Mouse (Mus musculus) erythroblast, embryonic 14.5 days (primary cell): Measurements from ENCODE around the gene Zfp980. TPM values are rescaled to one million over a fixed set of nuclear protein-coding genes. Genes with fewer than 3 reads are reported as not detected.
"Not testable (repeated sequence)": the region's sequence is repeated elsewhere in the genome, so short reads cannot be mapped to it uniquely, and the experiment has no call there.

Experiments
- H3K27me3 ChIP-seq: 2 replicates; pipeline ENCODE4 v1.6.1; 2012; ENCODE audit warnings: inconsistent platforms; ENCODE audit not compliant: control insufficient read depth
- H3K36me3 ChIP-seq: 2 replicates; pipeline ENCODE4 v1.6.1; 2012; ENCODE audit warnings: mild to moderate bottlenecking, inconsistent platforms; ENCODE audit not compliant: control insufficient read depth
- H3K4me1 ChIP-seq: 2 replicates; pipeline ENCODE4 v1.6.1; 2012; ENCODE audit warnings: inconsistent platforms; ENCODE audit not compliant: control insufficient read depth
- H3K4me3 ChIP-seq: replicated peaks from 2 replicates; pipeline ENCODE3; 2012; ENCODE audit warnings: moderate library complexity, mild to moderate bottlenecking, inconsistent platforms
- H3K9me3 ChIP-seq: 2 replicates; pipeline ENCODE4 v1.6.1; 2012; ENCODE audit warnings: low read length, inconsistent platforms, mixed read lengths; ENCODE audit not compliant: control insufficient read depth
- polyA plus RNA-seq: library from polyadenylated mRNA; stranded (reverse); fragments of >175 nt; gene quantifications from 2 replicates; pipeline ENCODE4 v1.2.3, GENCODE M21; 2012

The Zfp980 gene
- not detected in 2 replicates for polyA plus RNA-seq

DNA sequence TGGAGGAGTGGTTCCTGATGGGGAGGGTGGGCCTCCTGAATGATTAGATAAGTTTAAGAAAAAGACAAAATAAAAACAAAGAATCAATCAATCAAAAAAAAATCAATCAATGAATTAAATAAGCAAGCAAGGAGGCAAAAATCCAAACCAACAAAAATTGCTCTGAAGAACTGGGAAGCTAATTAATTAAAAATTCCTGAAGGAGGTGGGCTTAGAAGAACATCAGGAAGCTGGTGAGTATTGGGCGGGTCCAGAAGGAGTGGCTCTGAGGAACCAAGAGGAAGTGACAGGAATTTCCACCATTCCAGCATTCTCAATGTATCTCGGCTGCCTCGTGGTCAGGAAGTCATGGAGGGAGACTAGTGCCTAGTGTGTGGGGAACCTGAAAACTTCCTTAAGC, at the start of gene Zfp980:
TSS of gene Zfp980 (plus strand) at position 301 of the 400 bp plus-strand sequence.
- H3K9me3 ChIP-seq, H3K4me1 ChIP-seq, H3K4me3 ChIP-seq, H3K36me3 ChIP-seq, H3K27me3 ChIP-seq: not testable (repeated sequence)

DNA sequence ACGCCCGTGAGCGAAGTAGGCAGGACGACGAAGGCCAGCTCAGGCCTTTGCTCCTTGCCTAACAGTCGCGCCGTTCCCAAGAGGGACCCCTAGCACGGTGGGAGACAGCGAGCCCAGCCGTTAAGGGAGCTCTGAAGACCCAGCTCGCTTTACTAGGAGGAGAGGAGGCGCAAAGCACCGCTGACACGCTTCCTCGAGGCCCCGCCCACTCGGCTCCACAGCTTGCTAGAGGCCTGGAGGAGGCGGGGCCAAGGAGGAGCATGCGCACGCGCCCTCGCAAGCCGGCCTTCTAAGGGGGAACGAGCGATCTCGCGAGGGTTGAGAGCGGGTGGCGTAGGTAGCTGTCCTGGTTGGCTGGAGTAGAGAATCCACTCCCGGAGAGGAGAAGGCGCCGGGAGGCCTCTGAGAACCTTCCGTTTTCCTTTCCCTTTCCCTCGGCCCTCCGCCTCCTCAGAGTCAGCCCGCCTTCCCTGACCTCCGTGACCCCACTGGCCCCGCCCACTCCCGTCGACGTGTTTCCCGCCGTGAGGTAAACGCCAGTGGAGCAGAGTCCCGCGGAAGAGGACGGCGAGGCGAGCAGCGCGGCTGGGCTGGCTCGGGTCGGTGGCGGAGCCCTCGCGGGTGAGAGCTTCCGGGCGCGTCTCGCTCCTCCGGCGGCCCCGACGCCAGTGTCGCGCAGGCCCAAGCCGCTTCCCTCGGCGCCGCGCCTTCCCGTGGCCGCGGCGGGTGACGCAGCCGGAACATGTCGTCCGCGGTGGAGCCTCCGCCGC, 29.9 kb upstream of the Zfp980 start:
- not testable (repeated sequence) for H3K36me3 ChIP-seq, H3K27me3 ChIP-seq, H3K4me1 ChIP-seq, H3K4me3 ChIP-seq
- H3K9me3 ChIP-seq, result peaks cover 19% of the 10 kb centered on the region

DNA sequence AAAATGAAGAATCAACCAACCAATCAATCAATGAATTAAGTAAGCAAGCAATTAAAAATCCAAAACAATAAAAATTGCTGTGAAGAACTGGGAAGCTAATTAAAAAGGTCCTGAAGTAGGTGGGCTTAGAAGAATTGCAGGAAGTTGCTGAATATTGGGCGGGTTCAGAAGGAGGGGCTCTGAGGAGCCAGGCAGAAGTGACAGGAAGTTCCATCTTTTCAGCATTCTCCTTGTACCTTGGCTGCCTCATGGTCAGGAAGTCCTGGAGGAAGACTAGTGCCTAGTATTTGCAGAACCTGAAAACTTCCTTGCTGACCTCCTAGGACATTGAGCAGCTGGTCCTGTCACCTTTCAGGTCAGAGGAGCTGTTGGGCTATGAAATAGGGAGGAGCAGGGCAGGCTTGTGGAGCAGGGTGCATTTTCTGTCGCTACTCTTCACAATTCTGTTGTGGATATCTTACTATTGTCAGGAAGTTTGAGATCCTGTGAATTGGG, 3.8 kb downstream of the Zfp980 start:
- not testable (repeated sequence) for H3K4me1 ChIP-seq

DNA sequence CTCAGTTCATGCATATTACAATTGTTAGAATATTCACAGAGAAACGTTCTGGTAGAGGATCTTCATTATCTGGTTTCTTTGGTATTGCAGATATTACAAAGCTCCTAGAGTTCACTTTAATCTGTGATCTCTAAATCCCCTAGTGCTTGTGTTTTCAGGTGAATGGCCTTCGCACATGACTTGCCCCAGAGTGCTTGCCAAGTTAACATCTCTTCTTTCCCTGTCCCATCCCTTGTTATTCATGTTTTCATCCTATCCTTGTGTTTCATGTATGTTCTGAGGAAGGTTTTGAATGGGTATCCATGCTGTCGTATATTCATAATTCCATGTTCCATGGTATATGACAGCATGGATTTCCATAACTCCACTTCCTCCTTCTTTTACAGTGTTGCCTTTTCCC, 9.7 kb downstream of the Zfp980 start:
- H3K36me3 ChIP-seq, H3K27me3 ChIP-seq, H3K4me1 ChIP-seq, H3K4me3 ChIP-seq, H3K9me3 ChIP-seq: not testable (repeated sequence)

More for the DNA sequence above, 3.8 kb downstream of the Zfp980 start:
- H3K9me3 ChIP-seq, H3K27me3 ChIP-seq, H3K36me3 ChIP-seq, H3K4me3 ChIP-seq: not testable (repeated sequence)

DNA sequence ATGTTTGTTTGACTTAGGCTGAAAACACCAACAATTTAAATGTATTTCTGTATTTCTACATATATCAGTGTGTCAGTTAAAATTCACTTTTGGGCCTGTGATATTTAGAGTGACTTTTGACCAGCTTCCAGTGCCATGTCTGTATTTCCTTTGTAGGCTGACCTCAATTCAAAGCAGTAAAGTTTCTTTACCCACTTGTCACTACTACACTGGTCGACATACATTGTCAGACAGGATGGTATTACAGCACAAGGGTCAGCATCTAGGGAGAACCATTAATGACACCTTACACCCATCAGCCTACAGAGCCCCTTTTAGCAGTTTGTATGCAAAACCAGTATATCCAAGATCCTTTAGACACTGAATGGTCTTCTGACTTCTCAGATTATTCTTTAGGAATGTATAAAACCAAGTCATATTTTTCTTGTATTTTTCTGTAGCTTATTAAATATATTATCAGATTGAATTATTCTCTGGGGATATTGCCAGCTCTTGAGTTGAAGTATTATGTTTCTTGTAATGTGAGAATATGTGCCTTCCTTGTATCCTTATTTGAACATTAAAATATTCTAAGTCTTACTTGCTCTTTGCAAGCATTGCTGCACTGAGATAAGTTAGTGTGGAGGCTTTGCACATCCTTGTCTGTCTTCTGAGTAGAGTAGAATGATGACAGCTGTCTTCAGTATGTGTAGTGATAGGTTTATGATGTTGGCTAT, 10.3 kb downstream of the Zfp980 start:
- not testable (repeated sequence) for H3K36me3 ChIP-seq, H3K4me1 ChIP-seq, H3K27me3 ChIP-seq, H3K4me3 ChIP-seq, H3K9me3 ChIP-seq

DNA sequence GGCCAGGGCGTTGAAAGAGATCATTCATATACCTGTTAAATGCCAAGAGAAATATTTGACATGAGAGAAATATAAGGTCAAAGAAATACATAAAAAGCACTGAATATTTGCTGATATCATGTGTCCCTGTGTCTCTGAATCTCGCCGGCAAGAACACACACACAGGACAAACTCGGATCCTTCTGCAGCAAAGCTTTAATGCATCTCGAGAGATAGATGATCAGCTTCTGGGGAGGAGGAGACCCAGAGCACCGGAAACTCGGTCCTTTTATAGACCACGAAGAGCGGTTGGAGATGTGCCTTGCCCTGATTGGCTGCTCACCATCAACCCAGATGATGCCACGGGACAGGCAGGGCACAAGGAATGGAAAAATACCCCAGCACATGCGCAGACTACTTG, 11.5 kb downstream of the Zfp980 start:
- not testable (repeated sequence) for H3K9me3 ChIP-seq, H3K36me3 ChIP-seq, H3K27me3 ChIP-seq, H3K4me1 ChIP-seq, H3K4me3 ChIP-seq

DNA sequence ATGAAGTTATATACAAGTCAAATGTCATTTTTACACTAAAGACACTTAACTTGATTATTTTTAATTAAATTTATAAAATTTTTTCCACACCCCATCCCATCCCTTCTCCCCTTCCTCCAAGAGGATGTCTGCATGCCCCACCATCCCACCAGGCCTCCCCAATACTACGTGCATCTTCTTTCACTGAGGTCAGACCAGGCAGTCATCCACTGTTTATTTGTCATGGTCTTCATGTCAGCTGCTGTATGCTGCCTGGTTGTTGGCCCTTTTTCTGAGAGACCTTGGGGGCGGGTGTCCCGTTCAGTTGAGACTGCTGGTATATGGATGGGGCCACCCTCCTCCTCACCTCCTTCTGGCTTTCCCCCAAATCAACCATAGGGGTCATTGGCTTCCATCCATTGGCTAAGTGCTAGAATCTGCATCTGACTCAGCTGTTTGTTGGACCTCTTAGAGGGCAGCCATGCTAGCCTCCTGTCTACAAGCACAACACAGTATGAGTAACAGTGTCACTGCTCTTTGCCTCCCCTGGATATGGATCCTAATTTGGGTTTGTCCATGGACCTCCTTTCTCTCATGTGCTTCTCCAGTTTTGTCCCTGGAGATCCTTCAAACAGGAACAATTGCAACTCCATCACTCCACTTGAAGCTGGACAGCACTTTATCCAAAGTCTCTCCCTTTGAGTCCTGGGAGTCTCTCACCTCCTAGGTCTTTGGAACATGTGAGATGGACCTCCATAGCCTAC, 12.7 kb downstream of the Zfp980 start:
- H3K4me3 ChIP-seq, H3K9me3 ChIP-seq, H3K27me3 ChIP-seq, H3K4me1 ChIP-seq, H3K36me3 ChIP-seq: not testable (repeated sequence)

DNA sequence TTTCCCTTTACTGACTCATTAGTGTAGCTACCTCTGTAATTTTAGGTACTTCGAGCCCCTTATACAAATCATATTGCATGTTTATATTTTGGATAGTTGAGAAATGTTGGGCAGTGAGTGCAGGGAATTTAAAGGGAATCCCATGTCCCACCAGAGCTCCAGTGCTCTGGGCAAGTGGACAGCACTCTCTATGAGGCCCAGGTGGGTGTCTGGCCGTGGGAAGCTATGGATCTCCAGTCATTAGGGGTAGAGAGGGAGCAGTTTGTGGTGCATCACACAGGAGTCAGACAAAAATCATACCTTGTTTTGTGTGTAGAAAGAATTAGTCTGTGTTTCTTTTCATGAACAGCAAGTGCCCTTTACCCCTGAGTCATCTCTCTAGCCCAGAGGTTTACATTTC, 15.6 kb downstream of the Zfp980 start:
- not testable (repeated sequence) for H3K4me3 ChIP-seq, H3K27me3 ChIP-seq

DNA sequence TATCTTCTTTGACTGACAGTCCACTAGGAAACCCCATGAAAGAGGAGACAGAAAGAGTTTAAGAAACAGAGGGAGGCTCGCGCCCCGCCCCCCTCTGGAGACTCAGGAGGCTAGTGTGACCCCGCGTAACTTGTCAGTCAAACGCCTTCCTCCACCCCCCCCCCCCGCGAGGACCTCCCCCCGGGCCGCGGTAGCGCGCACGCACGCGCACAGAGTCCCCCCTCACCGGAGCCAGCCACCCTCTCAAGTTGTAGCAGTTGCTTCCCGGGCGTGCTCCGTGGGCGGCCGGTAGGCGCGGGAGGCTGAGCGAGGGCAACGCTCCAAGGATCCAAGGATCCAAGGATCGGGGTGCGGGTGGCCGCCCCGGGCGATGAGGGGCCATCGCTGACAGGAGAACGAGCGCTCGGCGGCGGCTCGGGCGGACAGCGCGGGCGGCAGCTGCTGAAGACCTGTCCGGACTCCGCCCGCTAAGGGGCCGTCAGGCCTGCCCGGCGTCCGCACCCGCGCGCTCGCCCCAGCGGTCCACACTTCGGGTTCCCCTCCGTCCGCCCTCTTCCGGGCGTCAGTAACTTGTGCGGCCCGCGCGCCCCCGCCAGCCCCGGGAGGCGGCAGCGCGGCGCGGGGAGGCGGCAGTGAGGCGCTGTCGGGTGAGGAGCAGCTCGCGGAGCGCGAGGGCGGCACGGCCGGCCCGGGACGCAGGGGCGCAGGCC, 74.6 kb downstream of the Zfp980 start:
- H3K4me3 ChIP-seq, H3K36me3 ChIP-seq: not testable (repeated sequence)

More for the DNA sequence above, 15.6 kb downstream of the Zfp980 start:
- not testable (repeated sequence) for H3K4me1 ChIP-seq, H3K36me3 ChIP-seq, H3K9me3 ChIP-seq

DNA sequence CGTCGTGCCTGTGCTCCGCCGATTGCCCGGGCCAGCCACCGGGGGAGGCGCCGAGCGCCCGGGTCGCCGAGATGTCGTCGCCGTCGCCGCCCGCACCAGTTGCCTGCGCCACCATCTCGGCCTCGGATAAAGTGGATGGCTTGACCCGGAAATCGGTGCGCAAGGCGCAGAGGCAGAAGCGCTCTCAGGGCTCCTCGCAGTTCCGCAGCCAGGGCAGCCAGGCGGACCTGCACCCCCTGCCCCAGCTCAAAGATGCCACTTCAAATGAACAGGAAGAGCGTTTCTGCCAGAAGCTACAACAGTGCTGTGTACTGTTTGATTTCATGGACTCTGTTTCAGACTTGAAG, 75.1 kb downstream of the Zfp980 start:
- H3K36me3 ChIP-seq, H3K9me3 ChIP-seq, H3K4me3 ChIP-seq, H3K4me1 ChIP-seq, H3K27me3 ChIP-seq: not testable (repeated sequence)

More for the DNA sequence above, 74.6 kb downstream of the Zfp980 start:
- not testable (repeated sequence) for H3K4me1 ChIP-seq, H3K27me3 ChIP-seq, H3K9me3 ChIP-seq

Other genes with a start within 250 kb of the Zfp980 start
- gene Zfp990, start 159.9 kb upstream of the Zfp980 start, polyA plus RNA-seq, result 0.05 and 0.19 TPM in 2 replicates
- 0.01 TPM in 1 of 2 replicates, not detected in the other for gene Gm13212, start 85.5 kb upstream of the Zfp980 start, polyA plus RNA-seq
- gene Zfp986, start 198.1 kb downstream of the Zfp980 start, polyA plus RNA-seq, result not detected in 2 replicates